Mouse (Mus musculus) heart, embryonic 16.5 days (tissue): Measurements from ENCODE around the gene Slc10a7. TPM values are rescaled to one million over a fixed set of nuclear protein-coding genes. Genes with fewer than 3 reads are reported as not detected.
"Not testable (repeated sequence)": the region's sequence is repeated elsewhere in the genome, so short reads cannot be mapped to it uniquely, and the experiment has no call there.

Experiments used
- ATAC-seq: fragments of 200-750 bp; cut with Nextera tagmentation; replicated peaks from 2 replicates; pipeline ENCODE4 v1.8.0; 2017; ENCODE audit warnings: moderate number of reproducible peaks; ENCODE audit not compliant: insufficient read depth, low FRiP score; ENCODE audit errors: extremely low read depth
- H3K27ac ChIP-seq: fragments of 300-500 bp; sonication (generic); 2 replicates; pipeline ENCODE4 v1.5.1; 2014; ENCODE audit warnings: mild to moderate bottlenecking, low read length, control low read depth, moderate library complexity
- H3K27me3 ChIP-seq: fragments of 300-500 bp; sonication (generic); 2 replicates; pipeline ENCODE4 v1.6.1; 2014; ENCODE audit warnings: low read length, mixed read lengths; ENCODE audit not compliant: control insufficient read depth, insufficient read depth
- H3K36me3 ChIP-seq: fragments of 300-500 bp; sonication (generic); 2 replicates; pipeline ENCODE4 v1.6.1; 2014; ENCODE audit not compliant: control insufficient read depth, insufficient read depth
- H3K4me1 ChIP-seq: fragments of 300-500 bp; sonication (generic); 2 replicates; pipeline ENCODE4 v1.6.1; 2014; ENCODE audit warnings: low read length, mixed read lengths; ENCODE audit not compliant: control insufficient read depth, insufficient read depth
- H3K4me2 ChIP-seq: fragments of 300-500 bp; sonication (generic); 2 replicates; pipeline ENCODE4 v1.6.1; 2014; ENCODE audit warnings: low read depth, mild to moderate bottlenecking, control low read depth, low read length
- H3K4me3 ChIP-seq: fragments of 300-500 bp; sonication (generic); 2 replicates; pipeline ENCODE4 v1.5.1; 2014; ENCODE audit warnings: mild to moderate bottlenecking, control low read depth, low read length
- H3K9ac ChIP-seq: fragments of 300-500 bp; sonication (generic); 2 replicates; pipeline ENCODE4 v1.6.1; 2014; ENCODE audit warnings: low read length, control low read depth
- H3K9me3 ChIP-seq: fragments of 300-500 bp; sonication (generic); replicated peaks from 2 replicates; pipeline ENCODE4 v1.6.1; 2016; ENCODE audit warnings: low read length; ENCODE audit not compliant: control insufficient read depth
- WGBS: fragments of 180-500 bp; shearing (Covaris S2); extraction: QIAGEN DNeasy Blood & Tissue Kit; methylation state at CpG from one replicate; pipeline ENCODE4 v1.1.7; 2014; 5-methylcytosine and 5-hydroxymethylcytosine counted together
- polyA plus RNA-seq: library from polyadenylated mRNA; unstranded; fragments of >200 nt; fragmentation: Nextera tagmentation; extraction: Ambion mirVana; gene quantifications from 2 replicates; pipeline ENCODE4 v1.2.1, GENCODE M21; 2015

Gene Slc10a7
- polyA plus RNA-seq, 1 experiment from 2014 or later, result 12.7 TPM

- H3K4me1 ChIP-seq, result no peaks in the 10 kb centered on the region
- no peak overlapping the region for H3K4me3 ChIP-seq
- H3K4me2 ChIP-seq, result no peak overlapping the region
- no peaks in the 10 kb centered on the region for H3K27me3 ChIP-seq
- H3K9ac ChIP-seq, result no peak overlapping the region
- H3K27ac ChIP-seq, result no peak overlapping the region
- no peak for ATAC-seq
- peaks cover 2% of the 10 kb centered on the region; the same call in 1 of the 2 replicates for H3K9me3 ChIP-seq
- H3K36me3 ChIP-seq, result peaks cover 24% of the 10 kb centered on the region
- 74% methylated on average over 11 of the region's 11 CpGs for WGBS
Measured at GRCm38 (mm10) chr8:78703068-78703820, 194.1 kb downstream of the Slc10a7 start.

DNA sequence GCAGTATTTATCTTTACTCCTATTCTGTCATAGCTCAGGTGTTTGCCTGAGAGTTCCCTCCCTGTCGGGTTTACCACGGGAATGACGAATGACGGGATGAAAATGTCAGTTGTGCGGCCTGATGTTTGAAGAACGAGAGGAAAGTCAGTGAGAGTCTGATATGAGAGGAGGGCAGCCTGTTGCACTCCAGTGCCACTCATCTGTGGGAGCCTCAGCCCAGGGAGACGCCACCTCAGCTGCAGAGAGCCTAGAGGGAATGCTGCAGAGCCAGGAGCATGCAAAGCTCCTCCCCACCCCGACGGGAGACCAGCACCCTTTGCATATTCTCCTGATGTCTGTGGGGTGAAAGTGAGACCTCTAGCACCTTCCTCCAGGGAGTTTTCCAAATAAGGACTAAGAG lies 196.8 kb downstream of the Slc10a7 start:
- Histone ChIP-seq H3K9me3 (peaks cover 2% of the 10 kb centered on the region; the same call in 1 of the 2 replicates), H3K4me1 (no peaks in the 10 kb centered on the region), H3K27ac (no peak overlapping the region), H3K9ac (no peak overlapping the region), H3K27me3 (no peaks in the 10 kb centered on the region), H3K4me2 (no peak overlapping the region), H3K36me3 (peaks cover 11% of the 10 kb centered on the region), H3K4me3 (no peak overlapping the region)
- WGBS, result 32% methylated on average over 9 of the region's 9 CpGs
- ATAC-seq, result no peak

- H3K36me3 ChIP-seq, result peaks cover 2% of the 10 kb centered on the region; the same call in 1 of the 2 replicates
- H3K4me2 ChIP-seq, result no peak overlapping the region
- H3K4me3 ChIP-seq, result no peak overlapping the region
- H3K27me3 ChIP-seq, result no peaks in the 10 kb centered on the region
- no peak overlapping the region for H3K27ac ChIP-seq
- H3K9me3 ChIP-seq, result no peaks in the 10 kb centered on the region
- WGBS, result 78% methylated on average over 11 of the region's 11 CpGs
- H3K9ac ChIP-seq, result no peak overlapping the region
- 0 out of 2 replicates have a peak, but pooled peaks cover 2% of the 10 kb centered on the region for H3K4me1 ChIP-seq
- ATAC-seq, result no peak
Measured at GRCm38 (mm10) chr8:78709948-78710644, 200.9 kb downstream of the Slc10a7 start.

GRCm38 (mm10) chr8:78710961-78711360 lies 201.8 kb downstream of the Slc10a7 start:
- 0 out of 2 replicates have a peak, but pooled peaks cover 2% of the 10 kb centered on the region for H3K4me1 ChIP-seq
- H3K27ac ChIP-seq, result no peak overlapping the region
- peaks cover 2% of the 10 kb centered on the region; the same call in 1 of the 2 replicates for H3K36me3 ChIP-seq
- ATAC-seq, result no peak
- no peak overlapping the region for H3K9ac ChIP-seq
- WGBS, result 85% methylated on average over 10 of the region's 10 CpGs
- H3K4me3 ChIP-seq, result no peak overlapping the region
- H3K9me3 ChIP-seq, result no peaks in the 10 kb centered on the region
- H3K27me3 ChIP-seq, result no peaks in the 10 kb centered on the region
- no peak overlapping the region for H3K4me2 ChIP-seq

- H3K27ac ChIP-seq, result no peak overlapping the region
- 71% methylated on average over 4 of the region's 4 CpGs for WGBS
- H3K9me3 ChIP-seq, result peaks cover 4% of the 10 kb centered on the region
- peaks cover 5% of the 10 kb centered on the region; the same call in 1 of the 2 replicates for H3K36me3 ChIP-seq
- H3K4me1 ChIP-seq, result 0 out of 2 replicates have a peak, but pooled peaks cover 2% of the 10 kb centered on the region
- H3K9ac ChIP-seq, result no peak overlapping the region
- H3K4me3 ChIP-seq, result no peak overlapping the region
- no peaks in the 10 kb centered on the region for H3K27me3 ChIP-seq
- no peak for ATAC-seq
- H3K4me2 ChIP-seq, result no peak overlapping the region
Measured at GRCm38 (mm10) chr8:78714880-78715279, 205.7 kb downstream of the Slc10a7 start.

DNA sequence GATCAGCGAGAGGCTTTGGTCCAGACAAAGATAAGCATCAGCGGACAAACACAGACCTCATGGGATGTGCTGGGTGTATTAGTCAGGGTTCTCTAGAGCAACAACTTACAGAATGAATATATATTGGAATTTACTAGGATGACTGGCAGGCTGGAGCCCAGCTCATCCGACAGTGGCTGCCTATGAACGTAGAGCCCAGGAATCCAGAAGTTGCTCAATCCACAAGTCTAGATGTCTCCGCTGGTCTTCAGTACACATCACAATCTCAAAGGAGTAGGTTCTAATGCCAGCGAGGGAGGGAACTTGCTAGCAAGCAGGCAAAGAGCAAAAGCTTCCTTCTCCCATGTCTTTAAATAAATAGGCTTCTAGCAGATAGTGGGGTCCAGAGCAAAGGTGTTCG lies 207.4 kb downstream of the Slc10a7 start:
- no peak overlapping the region for H3K27ac ChIP-seq
- no peak overlapping the region for H3K4me3 ChIP-seq
- H3K36me3 ChIP-seq, result peaks cover 5% of the 10 kb centered on the region; the same call in 1 of the 2 replicates
- no peak for ATAC-seq
- H3K9ac ChIP-seq, result no peak overlapping the region
- H3K9me3 ChIP-seq, result peaks cover 4% of the 10 kb centered on the region
- no peaks in the 10 kb centered on the region for H3K27me3 ChIP-seq
- WGBS, result 87% methylated on average over 7 of the region's 7 CpGs
- peaks cover 14% of the 10 kb centered on the region for H3K4me1 ChIP-seq
- H3K4me2 ChIP-seq, result no peak overlapping the region

DNA sequence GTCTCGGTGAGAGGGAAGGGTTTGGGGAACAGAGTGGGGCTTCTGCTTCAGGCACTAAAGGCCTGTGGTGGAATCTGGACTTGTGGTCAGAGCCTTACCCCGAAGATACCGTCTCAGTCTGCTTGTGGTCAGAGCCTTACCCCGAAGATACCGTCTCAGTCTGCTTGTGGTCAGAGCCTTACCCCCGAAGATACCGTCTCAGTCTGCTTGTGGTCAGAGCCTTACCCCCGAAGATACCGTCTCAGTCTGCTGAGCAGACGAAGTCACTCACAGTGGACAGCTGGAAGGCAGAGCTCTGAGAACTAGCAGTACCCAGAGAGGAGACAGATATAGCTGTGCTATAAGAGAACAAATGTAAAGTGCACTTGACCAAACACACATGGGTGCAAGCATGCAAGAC lies 208.0 kb downstream of the Slc10a7 start:
- not testable (repeated sequence) for H3K4me3 ChIP-seq, ATAC-seq, H3K27me3 ChIP-seq, H3K27ac ChIP-seq, H3K4me2 ChIP-seq, H3K9me3 ChIP-seq, H3K9ac ChIP-seq, H3K36me3 ChIP-seq
- 82% methylated on average over 10 of the region's 10 CpGs for WGBS
- H3K4me1 ChIP-seq, result peaks cover 19% of the 10 kb centered on the region

DNA sequence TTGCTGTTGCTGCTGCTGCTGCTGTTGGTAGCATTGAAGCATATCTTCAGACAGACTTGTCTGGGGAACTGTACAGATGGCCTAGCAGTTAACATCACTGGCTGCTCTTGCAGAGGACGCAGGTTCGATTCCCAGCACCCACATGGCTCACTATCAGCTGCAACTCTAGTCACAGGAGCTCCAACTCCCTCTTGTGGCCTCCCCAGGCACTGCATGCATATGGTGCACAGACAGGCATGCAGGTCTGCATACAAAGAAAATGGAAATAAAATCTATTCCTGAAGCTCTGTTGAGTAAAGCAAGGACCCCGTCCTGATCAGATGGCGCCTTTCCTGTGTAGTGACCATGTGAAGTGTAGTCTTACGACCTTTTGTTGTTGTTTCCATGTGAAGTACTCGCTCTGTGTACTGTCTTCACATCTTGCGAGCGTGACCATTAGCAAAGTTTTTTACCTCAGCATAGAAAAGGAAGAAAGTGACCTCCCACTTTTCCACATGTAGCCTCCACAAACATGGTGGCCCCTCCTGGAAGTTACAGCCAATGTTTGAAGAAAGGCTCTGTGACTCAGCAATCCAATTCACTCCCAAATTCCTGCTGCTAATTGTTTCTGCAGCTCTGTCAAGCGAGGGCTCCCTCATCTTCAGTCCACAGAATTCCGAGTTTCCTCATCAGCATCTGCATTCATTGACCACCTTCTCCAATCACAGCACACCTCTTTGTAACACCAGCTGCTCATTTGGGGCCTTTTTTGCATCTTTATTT lies 210.3 kb downstream of the Slc10a7 start:
- no peak overlapping the region for H3K4me3 ChIP-seq
- 76% methylated on average over 10 of the region's 10 CpGs for WGBS
- no peak overlapping the region for H3K4me2 ChIP-seq
- H3K4me1 ChIP-seq, result peaks cover 19% of the 10 kb centered on the region
- no peak overlapping the region for H3K9ac ChIP-seq
- peaks cover 5% of the 10 kb centered on the region; the same call in 1 of the 2 replicates for H3K36me3 ChIP-seq
- no peak for ATAC-seq
- H3K9me3 ChIP-seq, result peaks cover 4% of the 10 kb centered on the region
- peak overlapping the region; percentile 45 for H3K27ac ChIP-seq
- H3K27me3 ChIP-seq, result no peaks in the 10 kb centered on the region
